Mouse (Mus musculus) hematopoietic stem cell, adult 5-6 weeks (primary cell): Measurements from ENCODE around the gene Igsf6. TPM values are rescaled to one million over a fixed set of nuclear protein-coding genes. Genes with fewer than 3 reads are reported as not detected.
"Not testable (repeated sequence)": the region's sequence is repeated elsewhere in the genome, so short reads cannot be mapped to it uniquely, and the experiment has no call there.

Source experiments
- ATAC-seq, 2 experiments: fragments of 125-278 bp in 1 of 2; replicated peaks in 1 of 2; 2 replicates each; pipeline ENCODE4 v1.8.0; 2016 to 2017; ENCODE audit warnings: inconsistent platforms in 2 of 2, mild to moderate bottlenecking in 2 of 2, moderate number of reproducible peaks in 2 of 2, low read depth in 1 of 2, moderate TSS enrichment in 1 of 2; ENCODE audit not compliant: low FRiP score in 2 of 2, poor library complexity in 2 of 2, severe bottlenecking in 2 of 2, insufficient read depth in 1 of 2, low TSS enrichment in 1 of 2
- total RNA-seq: library from RNA; stranded (forward); fragments of 172-1452, 232-1000 nt; gene quantifications from 2 replicates; pipeline ENCODE4 v1.2.3, GENCODE M21; 2017

Gene Igsf6
- total RNA-seq, 1 experiment from 2014 or later: 21.9 TPM

GRCm38 (mm10) chr7:121074801-121075400 lies 529 bp upstream of the Igsf6 start:
- ATAC-seq: peak in 1 of 2 experiments; percentile 11; a peak in 1 of 4 replicates

GRCm38 (mm10) chr7:121072506-121072905 lies 1.9 kb downstream of the Igsf6 start:
- no peak; a peak in 1 of 4 replicates for ATAC-seq

- no peak for ATAC-seq
Measured at GRCm38 (mm10) chr7:121071276-121071675, 3.1 kb downstream of the Igsf6 start.

- ATAC-seq: peak in 1 of 2 experiments; percentile 50; a peak in 1 of 4 replicates
Measured at GRCm38 (mm10) chr7:121064309-121064708, 10.1 kb downstream of the Igsf6 start.

GRCm38 (mm10) chr7:121059477-121060218 lies 14.7 kb downstream of the Igsf6 start:
- ATAC-seq: 0 out of 4 replicates have a peak, but pooled peaks of 1 of the 2 experiments have one; percentile 23

GRCm38 (mm10) chr7:121053071-121053470 lies 21.3 kb downstream of the Igsf6 start:
- no peak for ATAC-seq

- no peak for ATAC-seq
Measured at GRCm38 (mm10) chr7:121047624-121048023, 26.7 kb downstream of the Igsf6 start.

- no peak for ATAC-seq
Measured at GRCm38 (mm10) chr7:121045671-121046453, 28.5 kb downstream of the Igsf6 start.

GRCm38 (mm10) chr7:121044251-121044650 lies 30.1 kb downstream of the Igsf6 start:
- ATAC-seq: no peak

GRCm38 (mm10) chr7:121043510-121043909 lies 30.9 kb downstream of the Igsf6 start:
- ATAC-seq: peak in 1 of 2 experiments; percentile 66; a peak in 1 of 4 replicates

GRCm38 (mm10) chr7:121043004-121043403 lies 31.4 kb downstream of the Igsf6 start:
- no peak for ATAC-seq

GRCm38 (mm10) chr7:121041989-121042388 lies 32.4 kb downstream of the Igsf6 start:
- no peak for ATAC-seq

GRCm38 (mm10) chr7:121040595-121040994 lies 33.8 kb downstream of the Igsf6 start:
- no peak for ATAC-seq

GRCm38 (mm10) chr7:121035161-121035721 lies 39.1 kb downstream of the Igsf6 start:
- ATAC-seq: no peak

- ATAC-seq: peak in 1 of 2 experiments; percentile 25; a peak in 2 of 4 replicates
Measured at GRCm38 (mm10) chr7:121034701-121035141, 39.7 kb downstream of the Igsf6 start.

- ATAC-seq: peak; percentile 99
Measured at GRCm38 (mm10) chr7:121033856-121034652, 40.3 kb downstream of the Igsf6 start, which contains the start of gene Mettl9. TSS of gene Mettl9 (plus strand) at chr7:121034445.

- ATAC-seq: not testable (repeated sequence)
Measured at GRCm38 (mm10) chr7:121029947-121030346, 44.4 kb downstream of the Igsf6 start.
